Mouse (Mus musculus) C2C12 (cell line): Measurements from ENCODE around the gene Zrsr1.

ENCODE experiments used
- CEBPB ChIP-seq: IDR thresholded peaks from one replicate; pipeline ENCODE4 v1.6.1; 2011; ENCODE audit warnings: low read depth, mild to moderate bottlenecking, control low read depth, moderate library complexity
- CTCF ChIP-seq: IDR thresholded peaks from one replicate; pipeline ENCODE4 v1.5.1; 2011; ENCODE audit not compliant: control insufficient read depth, insufficient read depth, insufficient read length

GRCm38 (mm10) chr11:22971835-22972709, at the start of gene Zrsr1:
- no peak for TF ChIP-seq CTCF
- no peak for TF ChIP-seq CEBPB
